Mouse (Mus musculus) stomach, embryonic 16.5 days (tissue): ENCODE measurements around the gene Zhx3. TPM values are rescaled to one million over a fixed set of nuclear protein-coding genes. Genes with fewer than 3 reads are reported as not detected.

Experiments used
- ATAC-seq: fragments of 200-750 bp; cut with Nextera tagmentation; 2 replicates; pipeline ENCODE4 v1.8.0; 2017; ENCODE audit warnings: moderate number of reproducible peaks, moderate TSS enrichment; ENCODE audit not compliant: insufficient read depth, low FRiP score
- H3K27ac ChIP-seq: fragments of 300-500 bp; sonication (generic); 2 replicates; pipeline ENCODE4 v1.5.1; 2014; ENCODE audit warnings: low read length
- H3K27me3 ChIP-seq: fragments of 300-500 bp; sonication (generic); 2 replicates; pipeline ENCODE4 v1.6.1; 2014; ENCODE audit warnings: low read length, control low read depth, mixed read lengths; ENCODE audit not compliant: control insufficient read depth, insufficient read depth
- H3K36me3 ChIP-seq: fragments of 300-500 bp; sonication (generic); 2 replicates; pipeline ENCODE4 v1.6.1; 2014; ENCODE audit warnings: low read length; ENCODE audit not compliant: control insufficient read depth, insufficient read depth
- H3K4me1 ChIP-seq: fragments of 300-500 bp; sonication (generic); 2 replicates; pipeline ENCODE4 v1.6.1; 2014; ENCODE audit warnings: low read length, control low read depth, mixed read lengths; ENCODE audit not compliant: control insufficient read depth, insufficient read depth
- H3K4me2 ChIP-seq: fragments of 300-500 bp; sonication (generic); 2 replicates; pipeline ENCODE4 v1.6.1; 2014; ENCODE audit warnings: low read depth, low read length, mixed read lengths
- H3K4me3 ChIP-seq: fragments of 300-500 bp; sonication (generic); replicated peaks from 2 replicates; pipeline ENCODE4 v1.5.1; 2014; ENCODE audit warnings: mild to moderate bottlenecking, low read length
- H3K9ac ChIP-seq: fragments of 300-500 bp; sonication (generic); 2 replicates; pipeline ENCODE4 v1.6.1; 2014; ENCODE audit warnings: low read length
- H3K9me3 ChIP-seq: fragments of 300-500 bp; sonication (generic); replicated peaks from 2 replicates; pipeline ENCODE4 v1.6.1; 2016; ENCODE audit warnings: low read length, control low read depth; ENCODE audit not compliant: control insufficient read depth
- WGBS: fragments of 180-500 bp; shearing (Covaris S2); extraction: QIAGEN DNeasy Blood & Tissue Kit; methylation state at CpG from one replicate; pipeline ENCODE4 v1.1.7; 2014; 5-methylcytosine and 5-hydroxymethylcytosine counted together
- polyA plus RNA-seq: library from polyadenylated mRNA; unstranded; fragments of >200 nt; fragmentation: Nextera tagmentation; extraction: Ambion mirVana; gene quantifications from 2 replicates; pipeline ENCODE4 v1.2.1, GENCODE M21; 2015

Zhx3 gene
- polyA plus RNA-seq, 1 experiment from 2014 or later = 10.7 TPM

DNA sequence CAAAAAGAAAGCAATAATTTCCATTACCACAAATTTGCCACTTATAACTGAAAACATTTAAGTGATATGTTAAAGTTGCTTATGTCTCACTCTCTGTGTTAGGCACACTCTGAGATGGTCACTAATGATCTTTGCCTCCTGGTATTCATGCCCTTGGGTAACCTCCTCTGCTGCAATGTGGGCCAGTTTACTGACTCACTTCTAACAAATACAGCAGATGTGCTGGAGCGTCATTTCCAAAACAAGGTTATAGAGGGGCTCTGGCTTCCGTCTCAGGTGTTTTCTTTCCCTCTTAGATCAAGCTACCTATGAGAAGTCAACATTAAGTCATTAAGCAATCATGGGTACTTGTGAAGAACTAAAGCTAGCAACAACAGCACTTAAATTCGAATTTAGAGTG, 22.4 kb downstream of the Zhx3 start:
- Histone ChIP-seq H3K9me3 (no peaks in the 10 kb centered on the region), H3K9ac (no peak overlapping the region), H3K27me3 (no peaks in the 10 kb centered on the region), H3K4me3 (no peak overlapping the region), H3K36me3 (no peaks in the 10 kb centered on the region), H3K4me1 (no peaks in the 10 kb centered on the region), H3K4me2 (no peak overlapping the region), H3K27ac (no peak overlapping the region)
- no peak for ATAC-seq
- 73% methylated on average over 3 of the region's 3 CpGs for WGBS

DNA sequence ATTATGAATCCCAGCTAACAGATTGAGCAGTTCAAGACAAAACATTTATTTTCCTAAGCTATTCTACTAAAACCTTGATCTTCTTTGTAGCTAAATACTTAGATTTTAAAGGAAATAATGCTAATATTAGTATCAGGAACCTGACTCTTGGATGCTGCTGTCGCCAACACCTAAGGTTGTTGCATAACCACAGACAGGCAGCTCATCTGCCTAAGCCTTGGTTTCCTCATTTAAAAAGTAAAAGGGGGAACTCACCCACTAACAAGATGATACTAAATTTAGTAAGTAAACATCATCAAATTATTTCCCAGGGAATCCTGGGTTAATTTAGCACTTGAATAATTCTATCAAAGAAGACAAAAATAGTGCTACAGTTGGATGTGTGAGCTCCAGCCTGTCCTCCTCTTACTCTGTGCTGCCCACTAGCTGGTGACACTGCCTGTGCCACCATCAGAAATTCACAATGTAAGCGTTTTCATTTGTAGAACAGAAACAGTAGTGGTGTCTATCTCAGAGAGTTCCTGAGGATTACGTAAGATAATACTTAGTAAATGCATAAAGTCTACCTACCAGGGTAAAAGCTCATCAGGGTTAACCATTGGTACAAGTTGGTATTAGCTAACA, 23.1 kb downstream of the Zhx3 start:
- H3K4me3 ChIP-seq = no peak overlapping the region
- ATAC-seq = no peak
- no peaks in the 10 kb centered on the region for H3K36me3 ChIP-seq
- H3K9me3 ChIP-seq = no peaks in the 10 kb centered on the region
- H3K4me2 ChIP-seq = no peak overlapping the region
- H3K27ac ChIP-seq = no peak overlapping the region
- H3K4me1 ChIP-seq = no peaks in the 10 kb centered on the region
- no peaks in the 10 kb centered on the region for H3K27me3 ChIP-seq
- no peak overlapping the region for H3K9ac ChIP-seq
- 79% methylated on average over 3 of the region's 3 CpGs for WGBS

DNA sequence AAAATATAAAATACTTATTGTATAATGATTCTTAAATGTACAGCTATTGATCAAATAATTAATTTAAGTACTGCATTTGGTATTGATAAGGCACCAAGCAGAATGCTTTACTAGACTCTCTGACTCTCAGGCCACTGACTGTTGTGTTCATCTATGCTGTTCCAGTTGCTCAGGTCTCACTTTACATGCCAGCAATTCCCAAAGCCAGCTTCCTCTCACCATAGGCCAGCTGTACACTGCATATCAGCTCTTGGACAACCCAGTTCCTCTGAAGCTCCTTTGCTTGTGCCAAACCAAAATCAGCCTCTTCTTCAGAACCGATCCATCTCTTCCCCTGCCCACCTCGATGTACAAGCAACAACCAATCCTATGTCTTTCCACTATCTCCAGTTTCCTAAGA, 24.6 kb downstream of the Zhx3 start:
- no peak overlapping the region for H3K4me3 ChIP-seq
- no peaks in the 10 kb centered on the region for H3K27me3 ChIP-seq
- no peak for ATAC-seq
- WGBS = 87% methylated on average over 2 of the region's 2 CpGs
- no peaks in the 10 kb centered on the region for H3K9me3 ChIP-seq
- H3K27ac ChIP-seq = no peak overlapping the region
- H3K4me2 ChIP-seq = no peak overlapping the region
- H3K4me1 ChIP-seq = no peaks in the 10 kb centered on the region
- H3K36me3 ChIP-seq = no peaks in the 10 kb centered on the region
- no peak overlapping the region for H3K9ac ChIP-seq

DNA sequence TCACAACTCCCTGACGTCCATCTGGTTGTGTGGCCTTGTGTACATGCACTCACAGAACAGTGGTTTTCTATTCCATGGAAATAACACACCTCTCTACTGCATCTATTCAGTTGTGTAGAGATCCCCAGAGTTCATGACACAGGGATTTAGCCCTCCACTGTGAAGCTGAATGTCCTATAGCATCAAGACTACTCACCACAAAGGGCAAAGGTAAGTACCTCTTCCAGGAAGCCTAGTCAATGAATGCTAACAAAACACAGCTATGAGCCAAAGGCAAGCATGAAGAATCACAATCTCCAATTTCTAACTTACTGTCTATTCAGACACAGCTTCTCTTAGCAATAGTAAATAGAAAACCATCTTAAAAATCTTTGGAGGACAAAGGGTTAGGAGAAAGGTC, 25.1 kb downstream of the Zhx3 start:
- no peaks in the 10 kb centered on the region for H3K36me3 ChIP-seq
- no peak overlapping the region for H3K4me2 ChIP-seq
- 74% methylated on average over 1 of the region's 1 CpGs for WGBS
- no peak overlapping the region for H3K4me3 ChIP-seq
- no peak overlapping the region for H3K27ac ChIP-seq
- H3K27me3 ChIP-seq = no peaks in the 10 kb centered on the region
- ATAC-seq = no peak
- no peaks in the 10 kb centered on the region for H3K4me1 ChIP-seq
- no peak overlapping the region for H3K9ac ChIP-seq
- H3K9me3 ChIP-seq = no peaks in the 10 kb centered on the region

DNA sequence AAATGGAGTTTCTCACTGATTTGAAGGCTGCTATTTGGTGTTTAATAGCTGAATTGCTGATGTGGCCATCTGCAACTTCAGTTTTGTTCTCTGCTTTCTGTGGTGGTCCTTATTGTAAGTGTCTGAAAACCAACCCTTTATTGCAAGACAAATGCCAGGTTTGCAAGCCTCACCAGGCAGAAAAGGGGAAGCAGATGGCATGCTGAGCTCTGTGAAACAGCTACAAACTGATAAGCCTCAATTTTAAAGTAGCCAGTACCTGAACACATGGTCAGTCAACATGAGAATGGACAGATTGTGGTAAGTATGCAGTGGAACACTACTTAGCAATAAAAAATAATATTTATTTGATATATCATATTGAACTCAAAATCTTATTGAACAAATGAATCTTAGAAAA, 32.0 kb downstream of the Zhx3 start:
- Histone ChIP-seq H3K9me3 (no peaks in the 10 kb centered on the region), H3K27me3 (no peaks in the 10 kb centered on the region), H3K9ac (no peak overlapping the region), H3K4me2 (no peak overlapping the region), H3K4me3 (no peak overlapping the region), H3K4me1 (no peaks in the 10 kb centered on the region), H3K27ac (no peak overlapping the region), H3K36me3 (no peaks in the 10 kb centered on the region)
- ATAC-seq = no peak

DNA sequence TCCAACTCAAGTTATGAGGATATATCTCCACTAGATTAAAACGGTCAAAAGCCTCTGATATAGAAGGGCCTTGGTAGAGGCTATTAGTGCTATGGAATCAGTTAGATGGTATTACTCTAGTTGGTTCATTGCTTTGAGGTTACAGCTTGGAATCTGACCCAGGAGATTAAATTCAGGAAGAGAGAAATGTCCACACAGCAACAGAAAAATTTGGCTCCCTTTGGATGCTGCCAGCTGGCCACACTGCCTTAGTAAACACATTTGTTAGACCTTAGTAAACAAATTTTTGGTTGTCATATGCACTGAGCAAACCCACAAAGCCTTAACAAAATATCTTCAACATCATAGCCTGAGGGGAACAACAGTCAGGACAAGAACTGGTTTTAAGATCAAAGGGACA, 62.0 kb downstream of the Zhx3 start:
- H3K27ac ChIP-seq = no peak overlapping the region
- H3K4me2 ChIP-seq = no peak overlapping the region
- H3K4me3 ChIP-seq = no peak overlapping the region
- 58% methylated on average over 1 of the region's 1 CpGs for WGBS
- H3K9me3 ChIP-seq = no peaks in the 10 kb centered on the region
- no peak for ATAC-seq
- H3K27me3 ChIP-seq = no peaks in the 10 kb centered on the region
- H3K4me1 ChIP-seq = no peaks in the 10 kb centered on the region
- H3K9ac ChIP-seq = no peak overlapping the region
- no peaks in the 10 kb centered on the region; the same call in 1 of the 2 replicates for H3K36me3 ChIP-seq

DNA sequence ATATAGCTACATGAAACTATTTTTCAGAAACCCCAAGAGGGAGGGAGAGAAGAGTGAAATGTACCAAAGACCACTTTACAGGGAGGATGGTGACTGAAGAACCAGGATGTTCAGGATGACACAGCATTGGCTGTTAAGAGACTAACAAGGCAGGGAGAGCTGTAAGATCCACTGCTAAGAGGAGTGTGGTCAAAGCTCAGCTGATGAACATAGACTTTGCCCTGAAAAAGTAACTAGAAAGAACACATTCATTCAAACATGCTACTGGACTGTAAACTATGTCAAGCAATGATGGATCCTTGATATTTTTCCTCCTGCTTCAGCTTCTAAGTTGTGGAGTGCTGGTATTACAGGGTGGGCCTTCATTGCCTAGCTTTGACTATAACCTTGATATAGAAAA, 62.4 kb downstream of the Zhx3 start:
- Histone ChIP-seq H3K4me1 (no peaks in the 10 kb centered on the region), H3K4me2 (no peak overlapping the region), H3K27ac (no peak overlapping the region), H3K9ac (no peak overlapping the region), H3K36me3 (no peaks in the 10 kb centered on the region; the same call in 1 of the 2 replicates), H3K9me3 (no peaks in the 10 kb centered on the region), H3K4me3 (no peak overlapping the region), H3K27me3 (no peaks in the 10 kb centered on the region)
- no peak for ATAC-seq

DNA sequence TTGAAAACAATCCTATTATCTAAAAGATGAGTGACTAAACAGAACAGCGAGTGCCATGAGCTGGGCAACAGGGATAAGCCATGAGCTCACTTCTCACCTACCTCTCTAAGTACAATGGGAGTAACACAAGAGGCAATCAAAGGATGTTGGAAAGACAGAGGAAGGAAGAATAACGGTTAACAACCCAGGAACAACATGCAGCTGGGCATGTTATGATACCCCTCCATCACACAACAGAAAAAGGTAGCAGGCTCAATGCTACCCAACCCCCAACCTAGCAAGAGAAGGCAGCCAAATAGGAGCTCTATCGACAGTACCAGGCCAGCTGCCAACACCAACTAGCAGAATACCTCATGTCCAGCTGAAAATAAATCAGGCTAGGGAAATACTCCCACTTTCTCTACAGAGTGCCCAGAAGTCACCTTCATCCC, 66.7 kb downstream of the Zhx3 start:
- H3K27me3 ChIP-seq = no peaks in the 10 kb centered on the region
- no peak for ATAC-seq

DNA sequence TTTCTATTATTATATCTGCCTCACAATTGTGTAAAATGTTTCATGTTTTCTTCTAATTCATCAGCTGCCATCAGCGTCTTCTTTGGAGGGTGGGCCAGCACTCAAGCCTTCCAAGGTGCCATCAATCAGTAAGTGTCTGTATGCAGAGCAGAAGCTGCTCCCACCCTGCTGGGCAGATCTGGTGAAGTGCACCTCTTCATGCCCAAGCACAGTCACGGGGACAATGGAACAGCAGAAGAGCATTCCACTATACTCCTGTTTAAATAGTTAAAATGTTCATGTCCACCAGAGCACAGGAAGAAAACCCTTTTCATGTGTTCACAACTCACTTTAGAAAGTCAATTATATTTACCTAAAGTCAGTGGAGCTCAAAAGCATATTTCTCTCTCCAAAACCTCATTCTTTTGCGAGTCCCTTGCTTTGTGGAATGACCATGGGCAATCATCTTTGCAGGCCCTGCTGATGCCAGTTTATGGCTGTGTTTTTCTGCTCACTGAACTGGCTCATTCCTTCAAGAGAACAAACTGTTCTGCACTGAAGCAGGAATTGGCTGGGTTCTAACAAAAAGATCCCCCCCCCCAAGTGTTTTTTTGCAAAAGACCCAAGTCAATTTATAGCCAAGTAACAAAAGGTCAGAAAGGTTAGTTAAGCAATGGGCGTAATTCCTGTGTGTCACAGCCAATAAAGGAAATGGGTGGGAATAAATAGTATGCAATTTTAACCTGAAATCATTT, 67.8 kb downstream of the Zhx3 start:
- no peak overlapping the region for H3K4me2 ChIP-seq
- 41% methylated on average over 4 of the region's 4 CpGs for WGBS
- H3K9me3 ChIP-seq = no peaks in the 10 kb centered on the region
- ATAC-seq = no peak
- H3K9ac ChIP-seq = no peak overlapping the region
- no peaks in the 10 kb centered on the region for H3K36me3 ChIP-seq
- peaks cover 3% of the 10 kb centered on the region; the same call in 1 of the 2 replicates for H3K4me1 ChIP-seq
- H3K4me3 ChIP-seq = no peak overlapping the region
- no peaks in the 10 kb centered on the region for H3K27me3 ChIP-seq
- no peak overlapping the region for H3K27ac ChIP-seq

More for the DNA sequence above, 66.7 kb downstream of the Zhx3 start:
- no peak overlapping the region for H3K4me2 ChIP-seq
- H3K4me1 ChIP-seq = peaks cover 3% of the 10 kb centered on the region; the same call in 1 of the 2 replicates
- no peaks in the 10 kb centered on the region for H3K9me3 ChIP-seq
- no peak overlapping the region for H3K9ac ChIP-seq
- no peak overlapping the region for H3K4me3 ChIP-seq
- H3K27ac ChIP-seq = no peak overlapping the region
- no peaks in the 10 kb centered on the region for H3K36me3 ChIP-seq
- WGBS = 59% methylated on average over 3 of the region's 3 CpGs
